Mouse (Mus musculus) monocyte, adult 2 months (primary cell): ENCODE measurements around the gene Gm10392.
A peak's percentile ranks its signal among the peaks of the same experiment; 100 is the strongest.
"Not testable (repeated sequence)": the region's sequence is repeated elsewhere in the genome, so short reads cannot be mapped to it uniquely, and the experiment has no call there.

Experiments used
- DNase-seq, 2 experiments: peaks; one replicate each; pipeline ENCODE4 v3.0.0; 2022; ENCODE audit warnings: low spot score in 2 of 2, low read depth in 1 of 2

Gm10392 gene

GRCm38 (mm10) chr11:77519043-77519442 is at the start of gene Gm10392:
Gm10392 (minus strand) TSS chr11:77519198.
- no peak for DNase-seq

GRCm38 (mm10) chr11:77545261-77545660 is 26.3 kb upstream of the Gm10392 start:
- DNase-seq: no peak

- no peak for DNase-seq
Observed at GRCm38 (mm10) chr11:77532202-77532846, 13.3 kb upstream of the Gm10392 start.

GRCm38 (mm10) chr11:77530862-77531261 is 11.9 kb upstream of the Gm10392 start:
- DNase-seq: no peak

DNA sequence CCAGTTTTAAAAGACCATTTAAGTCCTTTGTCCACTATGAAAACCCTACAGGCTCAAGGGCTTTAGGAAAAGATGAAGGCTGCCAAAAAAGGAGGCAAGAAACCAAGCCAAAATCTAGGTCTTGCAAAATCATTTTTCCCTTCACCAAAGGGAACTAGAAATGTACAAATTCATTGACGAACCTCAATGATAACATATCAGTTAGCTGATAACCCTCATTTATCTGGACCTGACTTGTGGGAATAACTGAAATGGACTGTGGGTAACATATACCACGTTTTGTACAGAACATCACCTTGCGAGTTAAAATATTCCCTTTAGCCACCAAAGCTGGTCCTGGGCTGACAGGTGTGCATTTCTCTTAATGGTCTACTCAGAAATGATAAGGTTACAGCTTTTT is 10.6 kb upstream of the Gm10392 start:
- DNase-seq: no peak

- DNase-seq: not testable (repeated sequence)
Observed at GRCm38 (mm10) chr11:77528420-77528819, 9.4 kb upstream of the Gm10392 start.

- no peak for DNase-seq
Observed at GRCm38 (mm10) chr11:77525804-77526486, 6.9 kb upstream of the Gm10392 start.

DNA sequence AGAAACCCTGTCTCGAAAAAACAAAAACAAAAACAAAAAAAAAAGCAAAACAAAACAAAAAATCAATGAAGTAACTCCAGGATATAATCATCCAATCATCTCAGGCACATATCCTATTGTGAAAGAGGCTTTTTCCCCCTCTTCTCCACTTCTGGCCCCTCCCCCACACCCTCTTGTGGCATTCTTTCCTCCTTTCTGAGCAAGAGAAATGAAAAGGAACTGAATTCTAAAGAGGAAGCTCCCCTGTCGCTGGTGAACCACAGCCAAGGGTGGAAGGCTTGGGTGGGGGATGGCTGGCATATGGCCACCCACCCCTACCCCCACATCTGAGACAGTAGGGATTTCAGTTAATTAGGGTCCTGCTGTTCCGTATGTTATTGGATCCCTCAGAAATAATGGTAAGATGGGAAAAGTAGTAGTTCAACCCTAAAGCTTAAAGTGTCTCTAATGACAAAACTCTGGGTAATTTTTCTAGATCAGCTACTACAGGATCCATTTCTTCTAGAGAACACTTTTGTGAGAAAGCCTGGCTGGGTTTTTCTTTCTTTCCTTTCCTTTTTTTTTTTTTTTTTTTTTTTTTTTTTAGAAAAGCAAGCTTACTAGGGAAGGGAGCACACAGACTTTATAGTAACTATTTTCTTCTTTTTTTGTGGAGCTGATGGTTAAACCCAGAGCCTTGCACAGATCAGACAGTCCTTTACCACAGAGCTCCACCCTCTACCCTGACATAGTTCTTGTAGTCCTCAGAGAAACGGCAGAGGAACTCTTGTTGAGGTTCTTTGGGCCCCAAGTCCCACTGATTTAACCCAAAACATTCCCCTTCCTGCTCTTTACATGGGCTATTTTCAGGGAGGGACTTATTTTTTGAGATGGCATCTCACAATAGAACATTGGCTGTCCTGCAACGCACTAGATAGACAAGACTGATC is 1.9 kb upstream of the Gm10392 start:
- no peak for DNase-seq

DNA sequence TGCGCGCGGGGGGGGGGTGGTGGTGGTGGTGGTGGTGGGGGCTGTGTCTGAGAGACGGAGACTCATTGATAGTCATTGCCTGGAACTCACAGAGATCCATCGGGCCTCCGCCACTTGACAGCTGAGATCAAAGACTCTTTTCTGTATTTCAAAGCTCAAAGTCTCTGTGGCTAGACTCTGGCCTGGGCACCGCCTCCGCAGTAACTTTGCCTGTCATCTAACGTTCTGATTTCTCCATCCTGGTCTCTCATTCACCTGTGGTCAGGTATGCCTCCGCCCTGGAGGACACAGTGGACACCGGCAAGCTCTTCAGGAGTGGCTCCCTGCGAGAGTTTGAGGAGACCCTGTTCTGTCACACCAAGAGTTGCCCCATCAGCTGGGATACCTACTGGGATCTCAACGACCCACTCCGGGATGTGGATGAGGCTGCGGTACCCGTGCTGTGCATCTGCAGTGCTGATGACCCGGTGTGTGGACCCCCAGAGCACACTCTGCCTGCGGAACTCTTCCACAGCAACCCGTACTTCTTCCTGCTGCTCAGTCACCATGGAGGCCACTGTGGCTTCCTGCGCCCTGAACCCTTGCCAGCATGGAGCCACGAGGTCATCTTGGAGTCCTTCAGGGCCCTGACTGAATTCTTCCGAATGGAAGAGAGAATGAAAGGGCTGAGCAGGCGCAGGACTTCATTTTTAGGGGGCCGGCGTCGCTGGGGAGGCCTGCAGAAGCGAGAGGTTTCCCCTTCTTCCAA is 773 bp downstream of the Gm10392 start:
- no peak for DNase-seq

- no peak for DNase-seq
Observed at GRCm38 (mm10) chr11:77516553-77517425, 2.2 kb downstream of the Gm10392 start.

DNA sequence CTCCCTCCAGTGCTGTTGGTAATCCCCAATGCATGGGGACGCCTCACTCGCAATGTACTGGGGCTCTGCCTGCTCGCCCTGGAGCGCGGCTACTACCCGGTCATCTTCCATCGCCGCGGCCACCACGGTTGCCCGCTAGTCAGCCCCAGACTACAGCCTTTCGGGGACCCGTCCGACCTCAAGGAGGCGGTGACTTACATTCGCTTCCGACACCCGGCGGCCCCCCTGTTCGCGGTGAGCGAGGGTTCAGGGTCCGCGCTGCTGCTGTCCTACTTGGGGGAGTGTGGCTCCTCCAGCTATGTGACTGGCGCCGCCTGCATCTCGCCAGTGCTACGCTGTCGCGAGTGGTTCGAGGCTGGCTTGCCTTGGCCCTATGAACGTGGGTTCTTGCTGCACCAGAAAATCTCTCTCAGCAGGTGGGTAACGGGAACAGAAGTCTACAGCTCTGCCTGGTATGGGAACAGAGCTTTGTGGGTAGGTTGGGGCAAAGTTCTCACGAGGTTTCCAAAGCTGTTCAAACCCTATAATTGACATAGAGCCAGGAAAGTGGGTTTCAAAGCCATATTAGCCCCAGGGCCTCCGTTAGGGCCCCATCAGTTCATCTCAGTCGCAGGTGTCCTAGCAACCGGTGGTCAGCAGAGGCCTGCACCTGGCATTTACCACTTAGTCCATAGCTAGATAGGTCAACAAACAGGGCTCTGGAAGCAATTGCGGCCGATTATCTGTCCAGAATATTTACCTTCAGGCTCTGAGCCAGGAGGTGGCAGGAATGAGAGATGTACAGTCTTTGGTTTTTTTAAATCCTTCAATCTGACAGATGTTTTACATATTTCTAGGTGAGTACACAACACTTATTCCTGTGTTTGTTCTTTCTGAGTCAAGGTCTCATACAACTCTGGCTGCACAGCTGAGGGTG is 3.1 kb downstream of the Gm10392 start, which contains the start of gene Trp53i13:
Trp53i13 (minus strand) TSS at position 344 of the 916 bp plus-strand sequence.
- no peak for DNase-seq

GRCm38 (mm10) chr11:77514832-77515636 is 4.0 kb downstream of the Gm10392 start, which contains the start of gene Abhd15:
Abhd15 (plus strand) TSS chr11:77515121.
- DNase-seq: peak in 1 of 2 experiments; percentile 59

DNA sequence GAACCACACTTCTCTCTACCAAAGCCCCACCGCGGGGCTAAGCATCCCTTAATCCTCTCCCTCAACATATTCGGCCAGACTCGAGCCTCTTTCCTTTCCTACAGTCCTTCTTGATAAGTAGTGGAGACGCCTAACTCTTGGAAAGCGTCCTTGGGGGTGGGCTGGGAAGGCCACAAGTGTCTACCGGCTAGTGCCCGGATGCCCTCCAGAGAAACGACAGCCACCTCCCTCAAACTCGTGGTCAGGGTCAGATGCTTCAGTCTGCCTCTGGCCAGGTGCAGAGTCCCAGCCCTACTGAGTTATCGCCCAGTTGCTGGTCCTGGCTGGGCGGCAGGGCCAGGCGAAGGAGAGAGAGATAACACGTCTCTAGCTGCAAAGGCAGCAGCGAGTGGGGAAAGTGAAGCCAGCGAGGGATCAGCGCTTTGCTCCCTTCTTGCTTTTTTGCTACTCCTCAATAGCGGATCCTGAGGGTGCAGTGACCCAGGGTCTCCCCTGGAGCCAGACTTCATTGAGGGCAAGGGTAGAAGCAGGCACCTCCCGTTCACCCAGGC is 4.6 kb downstream of the Gm10392 start:
- peak in 1 of 2 experiments; percentile 1 for DNase-seq

- DNase-seq: peak in 1 of 2 experiments; percentile 1
Observed at GRCm38 (mm10) chr11:77513811-77514170, 5.2 kb downstream of the Gm10392 start.

DNA sequence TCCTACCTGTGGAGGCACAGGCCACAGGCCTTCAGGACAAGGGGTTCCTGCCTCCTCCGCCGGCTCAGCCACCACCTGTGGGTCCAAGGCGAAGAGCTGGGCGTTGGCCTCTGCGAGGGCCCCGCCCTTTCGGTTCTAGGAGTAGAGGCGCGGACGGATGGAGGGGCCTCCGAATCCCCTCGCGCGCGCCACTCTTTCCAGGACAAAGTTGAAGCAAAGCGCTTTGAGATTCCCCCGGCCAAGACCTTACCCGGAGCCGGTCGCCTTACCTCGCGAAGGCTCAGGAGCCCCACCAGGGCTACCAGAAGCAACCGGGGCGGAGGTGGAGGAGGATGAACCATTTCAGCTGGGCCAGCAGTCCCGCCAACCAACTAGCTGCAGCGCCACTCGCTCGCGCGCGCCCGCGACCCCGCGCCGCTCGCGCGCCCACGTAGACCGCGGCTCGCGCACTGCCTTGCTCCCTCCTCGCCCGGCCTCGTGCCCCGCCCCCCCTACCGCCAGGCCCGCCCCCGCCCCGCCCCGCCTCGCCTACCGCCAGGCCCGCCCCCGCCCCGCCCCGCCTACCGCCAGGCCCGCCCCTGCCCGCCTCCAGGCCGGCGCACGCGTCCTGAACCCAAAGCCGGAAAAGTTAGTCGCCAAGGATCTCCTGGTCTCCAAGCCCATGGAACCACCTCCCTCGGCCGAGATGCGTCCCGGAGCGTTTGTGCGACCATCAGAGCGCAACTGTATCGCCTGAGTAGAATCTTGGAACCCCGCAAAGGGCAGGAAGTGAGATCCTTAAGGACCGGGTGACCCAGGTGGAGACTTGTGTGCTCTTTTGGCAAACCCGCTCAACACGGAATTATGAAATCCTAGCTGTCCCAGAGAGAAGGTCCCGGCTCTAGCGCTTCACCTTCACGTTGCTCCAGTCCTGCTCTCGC is 5.8 kb downstream of the Gm10392 start:
- DNase-seq: peak in 1 of 2 experiments; percentile 59

DNA sequence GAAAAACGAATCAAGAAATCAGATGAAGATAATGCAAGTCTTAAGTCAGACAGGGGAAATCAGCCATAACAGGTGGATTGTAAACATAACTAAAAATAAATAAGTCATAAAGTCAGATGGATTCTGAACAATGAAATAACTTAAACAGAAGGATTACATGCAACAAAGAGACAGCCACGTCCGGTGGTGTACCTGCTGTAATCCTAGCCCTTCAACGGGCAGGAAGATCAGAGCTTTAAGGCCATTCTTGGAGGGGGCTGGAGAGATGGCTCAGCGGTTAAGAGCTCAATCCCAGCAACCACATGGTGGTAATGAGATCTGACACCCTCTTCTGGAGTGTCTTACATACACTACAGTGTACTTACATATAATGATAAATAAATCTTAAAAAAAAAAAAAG is 7.7 kb downstream of the Gm10392 start:
- no peak for DNase-seq
